Mouse (Mus musculus) liver, embryonic 14.5 days (tissue): Measurements from ENCODE around the gene Elmsan1. TPM values are rescaled to one million over a fixed set of nuclear protein-coding genes. Genes with fewer than 3 reads are reported as not detected.
A peak's percentile ranks its signal among the peaks of the same experiment; 100 is the strongest.

Experiments used
- ATAC-seq: fragments of 200-750 bp; cut with Nextera tagmentation; 2 replicates; pipeline ENCODE4 v1.8.0; 2017; ENCODE audit warnings: moderate number of reproducible peaks, mild to moderate bottlenecking, moderate library complexity; ENCODE audit not compliant: insufficient read depth
- DNase-seq, 3 experiments: peaks; one replicate each; pipeline ENCODE4 v3.0.0-alpha.2; 2012 to 2013; ENCODE audit warnings: low read depth in 3 of 3, low spot score in 3 of 3
- H3K27ac ChIP-seq: fragments of 300-500 bp; sonication (generic); 2 replicates; pipeline ENCODE4 v1.5.1; 2014; ENCODE audit warnings: moderate library complexity, mild to moderate bottlenecking, control low read depth, inconsistent platforms
- H3K27me3 ChIP-seq: fragments of 300-500 bp; sonication (generic); 2 replicates; pipeline ENCODE4 v1.6.1; 2014; ENCODE audit warnings: mild to moderate bottlenecking, low read length, moderate library complexity; ENCODE audit not compliant: control insufficient read depth, insufficient read depth
- H3K36me3 ChIP-seq: fragments of 300-500 bp; sonication (generic); replicated peaks from 2 replicates; pipeline ENCODE4 v1.6.1; 2014; ENCODE audit warnings: low read depth; ENCODE audit not compliant: control insufficient read depth, insufficient read depth
- H3K4me1 ChIP-seq, 2 experiments: fragments of 200-500 bp in 1 of 2; fragments of 300-500 bp in 1 of 2; sonication (generic) in 1 of 2; replicated peaks; 2 replicates each; pipeline ENCODE4 v1.6.1; 2012 to 2014; ENCODE audit warnings: antibody characterized with exemption in 1 of 2, inconsistent platforms in 1 of 2, low read length in 1 of 2; ENCODE audit not compliant: control insufficient read depth in 2 of 2, insufficient read depth in 2 of 2
- H3K4me2 ChIP-seq: fragments of 300-500 bp; sonication (generic); 2 replicates; pipeline ENCODE4 v1.6.1; 2014; ENCODE audit warnings: low read depth, mild to moderate bottlenecking, control low read depth, moderate library complexity
- H3K4me3 ChIP-seq, 2 experiments: fragments of 200-500 bp in 1 of 2; fragments of 300-500 bp in 1 of 2; sonication (generic) in 1 of 2; 2 replicates each; pipeline ENCODE4 v1.5.1; 2012 to 2014; ENCODE audit warnings: low read depth in 2 of 2, low read length in 2 of 2, mild to moderate bottlenecking in 2 of 2, control low read depth in 1 of 2, inconsistent platforms in 1 of 2, moderate library complexity in 1 of 2; ENCODE audit not compliant: insufficient read depth in 1 of 2
- H3K9ac ChIP-seq: fragments of 300-500 bp; sonication (generic); replicated peaks from 2 replicates; pipeline ENCODE4 v1.6.1; 2014; ENCODE audit warnings: mild to moderate bottlenecking, control low read depth, moderate library complexity
- H3K9me3 ChIP-seq: fragments of 300-500 bp; sonication (generic); 2 replicates; pipeline ENCODE4 v1.6.1; 2016; ENCODE audit warnings: low read length, mixed read lengths; ENCODE audit not compliant: control insufficient read depth
- CTCF ChIP-seq: IDR thresholded peaks from 2 replicates; pipeline ENCODE4 v1.5.1; 2016; ENCODE audit warnings: antibody characterized with exemption, low read depth, control low read depth
- EP300 ChIP-seq: IDR thresholded peaks from 2 replicates; pipeline ENCODE4 v1.6.1; 2016; ENCODE audit warnings: antibody characterized with exemption, low read depth
- WGBS: fragments of 180-500 bp; shearing (Covaris S2); extraction: QIAGEN DNeasy Blood & Tissue Kit; methylation state at CpG from one replicate; pipeline ENCODE4 v1.1.7; 2014; ENCODE audit not compliant: insufficient replicate concordance; 5-methylcytosine and 5-hydroxymethylcytosine counted together
- polyA plus RNA-seq, 2 experiments: library from polyadenylated mRNA; depleted of rRNA in 1 of 2; stranded (reverse) in 1 of 2; unstranded in 1 of 2; fragments of >200 nt; fragmentation: Nextera tagmentation in 1 of 2; extraction: Ambion mirVana in 1 of 2; gene quantifications; 2 replicates each; pipeline versions ENCODE4 v1.2.1 to v1.2.3; 2012 to 2014

Elmsan1 gene
- polyA plus RNA-seq, 2 experiments: 4.3 to 4.5 TPM

GRCm38 (mm10) chr12:84178052-84178451 is 40.6 kb downstream of the Elmsan1 start:
- WGBS: 31% methylated on average over 1 of the region's 1 CpGs
- peak overlapping the region; percentile 16 for H3K4me2 ChIP-seq

GRCm38 (mm10) chr12:84176886-84177765 is 41.6 kb downstream of the Elmsan1 start:
- Histone ChIP-seq H3K9me3 (no peaks in the 10 kb centered on the region), H3K4me2 (peak overlapping the region; percentile 95), H3K36me3 (peaks cover 19% of the 10 kb centered on the region), H3K9ac (peak overlapping the region; percentile 89), H3K4me3 (peak overlapping the region; percentile 3 to 60; a peak in 2 of 4 replicates), H3K4me1 (peaks cover 74 to 79% of the 10 kb centered on the region in 2 experiments), H3K27me3 (no peaks in the 10 kb centered on the region), H3K27ac (peak overlapping the region; percentile 98)
- 0 out of 2 replicates have a peak, but pooled peaks have one; percentile 10 for TF ChIP-seq CTCF
- no peak for TF ChIP-seq EP300
- WGBS: 12% methylated on average over 6 of the region's 6 CpGs
- no peak for DNase-seq
- no peak for ATAC-seq

More at GRCm38 (mm10) chr12:84178052-84178451, 40.6 kb downstream of the Elmsan1 start:
- Histone ChIP-seq H3K9me3 (no peaks in the 10 kb centered on the region), H3K27me3 (no peaks in the 10 kb centered on the region), H3K9ac (peak overlapping the region; percentile 89), H3K36me3 (peaks cover 12% of the 10 kb centered on the region), H3K4me3 (no peak overlapping the region), H3K27ac (peak overlapping the region; percentile 98), H3K4me1 (peaks cover 79% of the 10 kb centered on the region in 2 experiments)
- ATAC-seq (no peak), DNase-seq (no peak)
- no peak for TF ChIP-seq EP300
- no peak for TF ChIP-seq CTCF

- Histone ChIP-seq H3K36me3 (peaks cover 28% of the 10 kb centered on the region), H3K4me1 (peaks cover 65 to 70% of the 10 kb centered on the region in 2 experiments), H3K9me3 (no peaks in the 10 kb centered on the region), H3K4me3 (peak overlapping the region; percentile 60 to 61), H3K4me2 (peak overlapping the region; percentile 95), H3K27ac (peak overlapping the region; percentile 98), H3K27me3 (no peaks in the 10 kb centered on the region), H3K9ac (peak overlapping the region; percentile 89)
- TF ChIP-seq CTCF (no peak), EP300 (no peak)
- WGBS: 2% methylated on average over 13 of the region's 13 CpGs
- no peak for DNase-seq
- peak; percentile 48 for ATAC-seq
These were observed 42.4 kb downstream of the Elmsan1 start for GRCm38 (mm10) chr12:84176126-84176769.

DNA sequence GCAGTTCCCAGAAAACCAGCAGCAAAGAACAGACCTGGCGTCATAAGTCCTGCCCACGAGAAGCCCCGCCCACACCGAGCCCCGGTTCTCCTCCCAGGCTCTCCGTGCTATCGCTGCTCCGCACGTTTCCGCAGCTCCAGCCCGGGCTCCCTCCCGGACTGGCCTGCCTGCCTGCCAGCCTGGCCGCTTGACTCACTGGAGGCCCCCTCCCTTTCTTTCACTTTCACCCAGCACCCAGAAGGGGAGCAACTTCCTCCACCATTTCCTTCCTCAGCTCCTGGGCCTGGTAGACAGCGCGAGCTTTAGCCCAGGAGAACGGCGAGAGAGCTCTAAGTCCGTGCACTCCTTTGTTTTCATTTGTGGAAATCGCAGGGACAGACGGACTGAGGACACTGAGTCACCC is 43.0 kb downstream of the Elmsan1 start:
- TF ChIP-seq EP300: peak; percentile 74
- peak; percentile 17; the same call in 1 of the 2 replicates for TF ChIP-seq CTCF
- Histone ChIP-seq H3K27me3 (no peaks in the 10 kb centered on the region), H3K4me3 (peak overlapping the region; percentile 60 to 61), H3K27ac (peak overlapping the region; percentile 98), H3K4me1 (peaks cover 59 to 64% of the 10 kb centered on the region in 2 experiments), H3K4me2 (peak overlapping the region; percentile 95), H3K9me3 (no peaks in the 10 kb centered on the region), H3K9ac (peak overlapping the region; percentile 89), H3K36me3 (peaks cover 30% of the 10 kb centered on the region)
- ATAC-seq (peak; percentile 91), DNase-seq (peak; percentile 93 to 96 (median 94))
- 0% methylated on average over 20 of the region's 20 CpGs for WGBS
